Mouse (Mus musculus): ENCODE measurements at regions not wholly inside any gene's neighbourhood (a gene's known extent, or its start where the extent isn't known, plus 50 kb on each side); places are given as distances from the start of the nearest gene placed in this dataset.

- no peak for DNase-seq
Measured at GRCm38 (mm10) chr16:46581115-46581514, 82.8 kb upstream of the Nectin3 start.

- DNase-seq = no peak
Measured at GRCm38 (mm10) chr16:46574221-46574620, 75.9 kb upstream of the Nectin3 start.

GRCm38 (mm10) chr16:46567446-46567845 is 69.1 kb upstream of the Nectin3 start:
- peak; percentile 25 for DNase-seq

GRCm38 (mm10) chr16:46566020-46566581 is 67.8 kb upstream of the Nectin3 start:
- no peak for DNase-seq

- no peak for DNase-seq
Measured at GRCm38 (mm10) chr16:46557281-46557680, 59.0 kb upstream of the Nectin3 start.

- DNase-seq = no peak
Measured at GRCm38 (mm10) chr16:46548207-46548606, 49.9 kb upstream of the Nectin3 start.
